ENCODE assay signal across 8 mouse cellular contexts in the genomic region with DNA sequence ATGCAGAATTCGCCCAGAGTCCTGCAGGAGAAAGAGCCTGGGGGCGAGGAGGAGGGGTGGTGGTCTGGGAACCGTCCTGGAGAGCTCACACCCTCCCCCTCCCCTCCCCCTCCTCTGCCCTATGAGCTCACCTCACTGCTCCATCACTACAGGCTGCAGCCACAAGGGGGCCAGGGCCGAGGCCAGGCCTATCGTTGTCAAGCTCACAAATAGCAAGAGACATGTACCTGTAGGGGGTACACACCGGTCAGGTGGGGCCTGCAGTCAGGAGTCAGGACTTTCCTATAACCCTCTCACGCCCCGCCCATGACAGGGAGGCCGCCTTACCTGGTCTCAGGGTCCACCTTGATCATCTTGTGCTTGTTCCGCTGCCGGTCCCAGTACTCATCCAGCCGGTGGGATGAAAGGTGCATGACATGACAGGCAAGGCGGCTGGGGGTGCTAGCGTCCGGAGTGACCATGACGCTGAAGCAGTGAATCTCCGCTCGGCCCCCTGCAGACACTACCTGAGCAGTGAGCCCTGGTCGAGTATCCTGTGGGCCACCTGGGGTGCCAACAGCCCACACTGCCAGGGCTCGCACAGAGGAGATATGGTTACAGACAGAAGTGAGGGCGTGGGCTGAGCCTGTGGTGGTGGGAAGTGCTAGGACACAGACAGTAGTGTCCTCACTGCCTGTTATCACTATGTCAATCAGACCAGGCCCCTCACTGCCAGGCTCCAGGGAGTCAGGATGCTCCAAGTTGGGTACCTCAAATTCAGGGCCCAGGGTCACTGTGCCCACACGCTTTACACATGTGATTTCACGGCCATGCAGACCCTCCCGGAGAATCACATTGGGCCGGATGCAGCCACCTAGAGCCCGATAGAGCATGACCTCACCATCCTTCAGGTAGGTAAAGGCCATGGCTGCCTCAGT. TPM values are rescaled to one million over a fixed set of nuclear protein-coding genes. Genes with fewer than 3 reads are reported as not detected.
DNase-seq lines count a peak whose midpoint lies in the region; ATAC-seq and TF ChIP-seq lines count a peak whose summit lies in the region.

No protein-coding gene starts in this region.

- no peak for TF ChIP-seq EP300 in CH12.LX (IDR thresholded peaks at IDR 0.05; ENCODE audit: low read length)

- TF ChIP-seq POLR2A in CH12.LX (IDR thresholded peaks at IDR 0.05; ENCODE audit: low read depth, low read length): 0 out of 2 replicates have a peak, but pooled peaks have one; percentile 9
- TF ChIP-seq POLR2A in liver, adult 2 months (IDR thresholded peaks at IDR 0.05; ENCODE audit: extremely low read depth, insufficient read depth, low read length): no peak

- WGBS in intestine, embryonic 14.5 days: 51% methylated on average over 26 of the region's 26 CpGs
- WGBS in intestine, embryonic 15.5 days: 55% methylated on average over 26 of the region's 26 CpGs
- WGBS in forebrain, postnatal 0 days: 53% methylated on average over 26 of the region's 26 CpGs
- WGBS in liver, adult 2 months: 76% methylated on average over 24 of the region's 26 CpGs

- no peaks in the 10 kb centered on the region for H3K9me3 ChIP-seq in intestine, embryonic 14.5 days (ENCODE audit: control insufficient read depth, low read length)
- H3K9me3 ChIP-seq in intestine, embryonic 15.5 days: no peaks in the 10 kb centered on the region
- no peaks in the 10 kb centered on the region for H3K9me3 ChIP-seq in CH12.LX (replicated peaks; ENCODE audit: low read length)
- H3K9me3 ChIP-seq in forebrain, postnatal 0 days (ENCODE audit: low read length): no peaks in the 10 kb centered on the region

- H3K4me1 ChIP-seq in intestine, embryonic 14.5 days (replicated peaks; ENCODE audit: control insufficient read depth, insufficient read depth, low read length): peaks cover 29% of the 10 kb centered on the region
- H3K4me1 ChIP-seq in intestine, embryonic 15.5 days (replicated peaks): peaks cover 27% of the 10 kb centered on the region
- peaks cover 7 to 25% of the 10 kb centered on the region in 2 experiments for H3K4me1 ChIP-seq in CH12.LX (ENCODE audit: control insufficient read depth in 1 of 2, insufficient read depth in 2 of 2)
- peaks cover 18% of the 10 kb centered on the region for H3K4me1 ChIP-seq in forebrain, postnatal 0 days (ENCODE audit: insufficient read depth)
- peaks cover 4% of the 10 kb centered on the region; the same call in 1 of the 2 replicates for H3K4me1 ChIP-seq in liver, adult 2 months (ENCODE audit: control insufficient read depth, insufficient read depth, low read length)

- 0 out of 2 replicates have a peak, but pooled peaks cover 3% of the 10 kb centered on the region for H3K79me2 ChIP-seq in CH12.LX (replicated peaks; ENCODE audit: control insufficient read depth, extremely low read depth, insufficient read depth, poor library complexity, severe bottlenecking)
- H3K79me2 ChIP-seq in liver, adult 2 months (ENCODE audit: control insufficient read depth, insufficient read depth, low read length): no peaks in the 10 kb centered on the region

- dilution Hi-C loops in CH12.LX (cut with MboI; ENCODE audit: extremely low pct_ligation_motif_present, extremely low pct_unique_long_range_greater_than_20kb, low sequenced_read_pairs): no loop called here

- TF ChIP-seq RAD21 in CH12.LX (IDR thresholded peaks at IDR 0.05; ENCODE audit: low read depth, low read length): peak; percentile 2

- peak; percentile 82 for DNase-seq in intestine, embryonic 14.5 days (ENCODE audit: low spot score)
- peak; percentile 65 for DNase-seq in CH12.LX (ENCODE audit: extremely low read depth)
- DNase-seq in adrenal gland, postnatal 25 days: peak; percentile 62
- peak; percentile 55 for DNase-seq in forebrain, postnatal 0 days
- DNase-seq in liver, adult 2 months (ENCODE audit: extremely low read depth, low read depth, low spot score): no peak
- DNase-seq in retina, postnatal 1 day: peak; percentile 82
- no peak for DNase-seq in frontal cortex, postnatal 14 days (ENCODE audit: low spot score in 2 of 2)

- in situ Hi-C loops in CH12.LX (cut with MboI; ENCODE audit: low pct_ligation_motif_present, low pct_unique_long_range_greater_than_20kb, low sequenced_read_pairs): no loop called here

- no peak overlapping the region for H3K4me2 ChIP-seq in intestine, embryonic 14.5 days (ENCODE audit: low read length)
- no peak overlapping the region for H3K4me2 ChIP-seq in intestine, embryonic 15.5 days (replicated peaks)
- no peak overlapping the region for H3K4me2 ChIP-seq in CH12.LX (ENCODE audit: insufficient read depth, low read depth, poor library complexity, severe bottlenecking)
- H3K4me2 ChIP-seq in forebrain, postnatal 0 days (ENCODE audit: low read depth): no peak overlapping the region

- ATAC-seq in intestine, embryonic 14.5 days (replicated peaks; ENCODE audit: low FRiP score, low TSS enrichment, low read depth): no peak
- no peak for ATAC-seq in intestine, embryonic 15.5 days
- no peak for ATAC-seq in forebrain, postnatal 0 days

- no peak overlapping the region for H3K27ac ChIP-seq in intestine, embryonic 14.5 days (ENCODE audit: low read depth)
- no peak overlapping the region for H3K27ac ChIP-seq in intestine, embryonic 15.5 days
- no peak overlapping the region for H3K27ac ChIP-seq in CH12.LX (ENCODE audit: insufficient read depth, low read depth)
- H3K27ac ChIP-seq in forebrain, postnatal 0 days (ENCODE audit: low read depth, low read length): no peak overlapping the region
- no peak overlapping the region for H3K27ac ChIP-seq in liver, adult 2 months (replicated peaks; ENCODE audit: insufficient read depth, low read depth, low read length)

- peaks cover 53% of the 10 kb centered on the region for H3K36me3 ChIP-seq in intestine, embryonic 14.5 days (ENCODE audit: control insufficient read depth, insufficient read depth, low read length)
- H3K36me3 ChIP-seq in intestine, embryonic 15.5 days: peaks cover 40% of the 10 kb centered on the region
- peaks cover 42 to 80% of the 10 kb centered on the region in 2 experiments for H3K36me3 ChIP-seq in CH12.LX (replicated peaks in 1 of 2; ENCODE audit: control insufficient read depth in 1 of 2, insufficient read depth in 1 of 2, low read length in 1 of 2)
- peaks cover 36% of the 10 kb centered on the region for H3K36me3 ChIP-seq in forebrain, postnatal 0 days (ENCODE audit: insufficient read depth)
- peaks cover 2% of the 10 kb centered on the region; the same call in 1 of the 2 replicates for H3K36me3 ChIP-seq in liver, adult 2 months (ENCODE audit: control insufficient read depth, insufficient read depth, low read length)

- H3K4me3 ChIP-seq in intestine, embryonic 14.5 days (ENCODE audit: low read depth, low read length): no peak overlapping the region
- no peak overlapping the region for H3K4me3 ChIP-seq in intestine, embryonic 15.5 days (replicated peaks)
- no peak overlapping the region for H3K4me3 ChIP-seq in CH12.LX (replicated peaks in 1 of 3; ENCODE audit: low read depth in 2 of 3, low read length in 2 of 3, poor library complexity in 1 of 3)
- no peak overlapping the region for H3K4me3 ChIP-seq in forebrain, postnatal 0 days (ENCODE audit: low read depth, low read length)
- H3K4me3 ChIP-seq in liver, adult 2 months (ENCODE audit: insufficient read depth, low read depth, low read length): no peak overlapping the region

- TF ChIP-seq CTCF in CH12.LX (conservative IDR thresholded peaks at IDR 0.05 in 1 of 2, IDR thresholded peaks at IDR 0.05 in 1 of 2; ENCODE audit: low read depth in 2 of 2, low read length in 2 of 2): peak; percentile 44 to 65; a peak in 3 of 4 replicates
- peak; percentile 75 for TF ChIP-seq CTCF in forebrain, postnatal 0 days (IDR thresholded peaks at IDR 0.05; ENCODE audit: low read depth)
- peak; percentile 65 for TF ChIP-seq CTCF in liver, adult 2 months (IDR thresholded peaks at IDR 0.05; ENCODE audit: low read depth, low read length)

- no peak overlapping the region for H3K9ac ChIP-seq in intestine, embryonic 14.5 days (ENCODE audit: low read length)
- H3K9ac ChIP-seq in intestine, embryonic 15.5 days: no peak overlapping the region
- no peak overlapping the region for H3K9ac ChIP-seq in CH12.LX (ENCODE audit: insufficient read depth, low read depth)
- H3K9ac ChIP-seq in forebrain, postnatal 0 days: no peak overlapping the region
- no peak overlapping the region for H3K9ac ChIP-seq in liver, adult 2 months (ENCODE audit: low read depth, low read length)

- no peaks in the 10 kb centered on the region for H3K27me3 ChIP-seq in intestine, embryonic 14.5 days (replicated peaks; ENCODE audit: control insufficient read depth, insufficient read depth, low read length)
- no peaks in the 10 kb centered on the region for H3K27me3 ChIP-seq in intestine, embryonic 15.5 days (replicated peaks)
- no peaks in the 10 kb centered on the region for H3K27me3 ChIP-seq in CH12.LX (replicated peaks)
- H3K27me3 ChIP-seq in forebrain, postnatal 0 days (ENCODE audit: insufficient read depth, low read length): no peaks in the 10 kb centered on the region
- no peaks in the 10 kb centered on the region for H3K27me3 ChIP-seq in liver, adult 2 months (ENCODE audit: control insufficient read depth, insufficient read depth, low read length)

RNA-seq across cellular contexts. Expression of a gene that starts 4.3 kb away (rescaled TPM):
- polyA plus RNA-seq in intestine, embryonic 14.5 days (2014; fragmentation: Nextera tagmentation; extraction: Ambion mirVana): 127 and 146 TPM in 2 replicates
- polyA plus RNA-seq in intestine, embryonic 15.5 days (2015; fragmentation: Nextera tagmentation; extraction: Ambion mirVana): 112 and 118 TPM in 2 replicates
- total RNA-seq in CH12.LX (2012; rRNA removed) (110 and 119 TPM in 2 replicates), CH12.LX (2014; rRNA removed) (52.6 and 57.4 TPM in 2 replicates)
- 100 and 114 TPM in 2 replicates for polyA plus RNA-seq in CH12.LX (2012; ENCODE audit: insufficient read length, low read depth)
- total RNA-seq in adrenal gland, postnatal 25 days (2021): 79.2 and 85.4 TPM in 2 replicates
- total RNA-seq in forebrain, postnatal 0 days (2014; rRNA removed): 99.6 and 115 TPM in 2 replicates
- polyA plus RNA-seq in forebrain, postnatal 0 days (2015; fragmentation: Nextera tagmentation; extraction: Ambion mirVana): 221 and 261 TPM in 2 replicates
- total RNA-seq in liver, adult 2 months (2014; rRNA removed): 32.8 and 35.2 TPM in 2 replicates
- polyA plus RNA-seq in liver, adult 2 months (2012; rRNA removed): 104 and 130 TPM in 2 replicates

RNA-seq across cellular contexts. Expression of a gene that starts 4.5 kb away (rescaled TPM):
- polyA plus RNA-seq in intestine, embryonic 14.5 days (2014; fragmentation: Nextera tagmentation; extraction: Ambion mirVana): 82.0 and 95.0 TPM in 2 replicates
- polyA plus RNA-seq in intestine, embryonic 15.5 days (2015; fragmentation: Nextera tagmentation; extraction: Ambion mirVana): 71.4 and 72.7 TPM in 2 replicates
- 14.3 and 17.8 TPM in 2 replicates for total RNA-seq in CH12.LX (2012; rRNA removed)
- 9.1 and 9.8 TPM in 2 replicates for total RNA-seq in CH12.LX (2014; rRNA removed)
- 14.9 and 16.3 TPM in 2 replicates for polyA plus RNA-seq in CH12.LX (2012; ENCODE audit: insufficient read length, low read depth)
- 90.9 and 141 TPM in 2 replicates for total RNA-seq in adrenal gland, postnatal 25 days (2021)
- 353 and 511 TPM in 2 replicates for total RNA-seq in forebrain, postnatal 0 days (2014; rRNA removed)
- 206 and 283 TPM in 2 replicates for polyA plus RNA-seq in forebrain, postnatal 0 days (2015; fragmentation: Nextera tagmentation; extraction: Ambion mirVana)
- 6.4 and 8.1 TPM in 2 replicates for total RNA-seq in liver, adult 2 months (2014; rRNA removed)
- 8.4 and 14.8 TPM in 2 replicates for polyA plus RNA-seq in liver, adult 2 months (2012; rRNA removed)

RNA-seq across cellular contexts. Expression of a gene that starts 6.8 kb away (rescaled TPM):
- 37.0 and 39.8 TPM in 2 replicates for polyA plus RNA-seq in intestine, embryonic 14.5 days (2014; fragmentation: Nextera tagmentation; extraction: Ambion mirVana)
- 37.7 and 42.4 TPM in 2 replicates for polyA plus RNA-seq in intestine, embryonic 15.5 days (2015; fragmentation: Nextera tagmentation; extraction: Ambion mirVana)
- total RNA-seq in CH12.LX (2012; rRNA removed): 24.6 and 25.7 TPM in 2 replicates
- 15.3 and 15.7 TPM in 2 replicates for total RNA-seq in CH12.LX (2014; rRNA removed)
- polyA plus RNA-seq in CH12.LX (2012; ENCODE audit: insufficient read length, low read depth): 27.2 and 30.7 TPM in 2 replicates
- total RNA-seq in adrenal gland, postnatal 25 days (2021): 59.8 and 65.9 TPM in 2 replicates
- total RNA-seq in forebrain, postnatal 0 days (2014; rRNA removed): 70.7 and 71.3 TPM in 2 replicates
- 104 and 108 TPM in 2 replicates for polyA plus RNA-seq in forebrain, postnatal 0 days (2015; fragmentation: Nextera tagmentation; extraction: Ambion mirVana)
- total RNA-seq in liver, adult 2 months (2014; rRNA removed): 12.0 and 13.4 TPM in 2 replicates
- polyA plus RNA-seq in liver, adult 2 months (2012; rRNA removed): 29.0 and 31.3 TPM in 2 replicates

RNA-seq across cellular contexts. Expression of a gene that starts 13.9 kb away (rescaled TPM):
- polyA plus RNA-seq in intestine, embryonic 14.5 days (2014; fragmentation: Nextera tagmentation; extraction: Ambion mirVana): 226 and 246 TPM in 2 replicates
- 173 and 179 TPM in 2 replicates for polyA plus RNA-seq in intestine, embryonic 15.5 days (2015; fragmentation: Nextera tagmentation; extraction: Ambion mirVana)
- total RNA-seq in CH12.LX (2012; rRNA removed) (405 and 494 TPM in 2 replicates), CH12.LX (2014; rRNA removed) (464 and 485 TPM in 2 replicates)
- 472 and 483 TPM in 2 replicates for polyA plus RNA-seq in CH12.LX (2012; ENCODE audit: insufficient read length, low read depth)
- total RNA-seq in adrenal gland, postnatal 25 days (2021): 66.3 and 95.0 TPM in 2 replicates
- total RNA-seq in forebrain, postnatal 0 days (2014; rRNA removed): 115 and 129 TPM in 2 replicates
- 102 and 106 TPM in 2 replicates for polyA plus RNA-seq in forebrain, postnatal 0 days (2015; fragmentation: Nextera tagmentation; extraction: Ambion mirVana)
- 33.6 and 39.3 TPM in 2 replicates for total RNA-seq in liver, adult 2 months (2014; rRNA removed)
- 62.5 and 72.8 TPM in 2 replicates for polyA plus RNA-seq in liver, adult 2 months (2012; rRNA removed)

RNA-seq across cellular contexts. Expression of a gene that starts 23.4 kb away (rescaled TPM):
- 5.9 and 7.0 TPM in 2 replicates for polyA plus RNA-seq in intestine, embryonic 14.5 days (2014; fragmentation: Nextera tagmentation; extraction: Ambion mirVana)
- polyA plus RNA-seq in intestine, embryonic 15.5 days (2015; fragmentation: Nextera tagmentation; extraction: Ambion mirVana): 5.8 and 6.4 TPM in 2 replicates
- total RNA-seq in CH12.LX (2012; rRNA removed) (9.1 and 11.0 TPM in 2 replicates), CH12.LX (2014; rRNA removed) (4.8 and 5.4 TPM in 2 replicates)
- 7.9 and 9.5 TPM in 2 replicates for polyA plus RNA-seq in CH12.LX (2012; ENCODE audit: insufficient read length, low read depth)
- total RNA-seq in adrenal gland, postnatal 25 days (2021): 8.7 and 10.5 TPM in 2 replicates
- 29.2 and 39.3 TPM in 2 replicates for total RNA-seq in forebrain, postnatal 0 days (2014; rRNA removed)
- 35.4 and 39.9 TPM in 2 replicates for polyA plus RNA-seq in forebrain, postnatal 0 days (2015; fragmentation: Nextera tagmentation; extraction: Ambion mirVana)
- total RNA-seq in liver, adult 2 months (2014; rRNA removed): 0.09 and 0.13 TPM in 2 replicates
- polyA plus RNA-seq in liver, adult 2 months (2012; rRNA removed): 0.46 and 0.67 TPM in 2 replicates

Comparison
In these comparisons a context has a peak if more than half of its experiments do, and no peak if none do; other contexts are left out.
1. DNase-seq: peak in intestine, embryonic 14.5 days (single experiment), CH12.LX (single experiment), adrenal gland, postnatal 25 days (single experiment), forebrain, postnatal 0 days (single experiment) and retina, postnatal 1 day (single experiment); none in liver, adult 2 months (single experiment) and frontal cortex, postnatal 14 days (0 of 2).
2. Peak in every context shown above with its lines, with median percentiles within 50 percentile points of each other: CTCF ChIP-seq.